Mouse (Mus musculus) heart, postnatal 0 days (tissue): ENCODE measurements around the gene Trmt13. TPM values are rescaled to one million over a fixed set of nuclear protein-coding genes. Genes with fewer than 3 reads are reported as not detected.

Experiments used
- ATAC-seq: fragments of 200-750 bp; cut with Nextera tagmentation; 2 replicates; pipeline ENCODE4 v1.8.0; 2017; ENCODE audit warnings: low read depth, moderate number of reproducible peaks, moderate library complexity; ENCODE audit not compliant: insufficient read depth
- DNase-seq: peaks from one replicate; pipeline ENCODE4 v3.0.0-alpha.2; 2016; ENCODE audit warnings: low spot score
- H3K27ac ChIP-seq: fragments of 300-500 bp; sonication (generic); 2 replicates; pipeline ENCODE4 v1.5.1; 2014; ENCODE audit warnings: low read depth, mild to moderate bottlenecking
- H3K27me3 ChIP-seq: fragments of 300-500 bp; sonication (generic); 2 replicates; pipeline ENCODE4 v1.6.1; 2014; ENCODE audit warnings: low read length, mixed read lengths; ENCODE audit not compliant: control insufficient read depth, insufficient read depth
- H3K36me3 ChIP-seq: fragments of 300-500 bp; sonication (generic); replicated peaks from 2 replicates; pipeline ENCODE4 v1.6.1; 2014; ENCODE audit warnings: low read length, mixed read lengths; ENCODE audit not compliant: control insufficient read depth, insufficient read depth
- H3K4me1 ChIP-seq: fragments of 300-500 bp; sonication (generic); 2 replicates; pipeline ENCODE4 v1.6.1; 2014; ENCODE audit warnings: antibody characterized with exemption; ENCODE audit not compliant: control insufficient read depth, insufficient read depth
- H3K4me2 ChIP-seq: fragments of 300-500 bp; sonication (generic); 2 replicates; pipeline ENCODE4 v1.6.1; 2014; ENCODE audit warnings: low read depth, mild to moderate bottlenecking, low read length, moderate library complexity
- H3K4me3 ChIP-seq: fragments of 300-500 bp; sonication (generic); 2 replicates; pipeline ENCODE4 v1.5.1; 2014; ENCODE audit warnings: low read depth, low read length
- H3K9ac ChIP-seq: fragments of 300-500 bp; sonication (generic); replicated peaks from 2 replicates; pipeline ENCODE4 v1.6.1; 2014; ENCODE audit warnings: low read depth, low read length, mixed read lengths
- H3K9me3 ChIP-seq: fragments of 300-500 bp; sonication (generic); replicated peaks from 2 replicates; pipeline ENCODE4 v1.6.1; 2016; ENCODE audit warnings: low read length; ENCODE audit not compliant: control insufficient read depth
- CTCF ChIP-seq: IDR thresholded peaks from 2 replicates; pipeline ENCODE4 v1.5.1; 2016; ENCODE audit warnings: antibody characterized with exemption, control low read depth, low read depth
- EP300 ChIP-seq: IDR thresholded peaks from 2 replicates; pipeline ENCODE4 v1.6.1; 2016; ENCODE audit warnings: antibody characterized with exemption, low read depth
- WGBS: fragments of 180-500 bp; shearing (Covaris S2); extraction: QIAGEN DNeasy Blood & Tissue Kit; methylation state at CpG from one replicate; pipeline ENCODE4 v1.1.7; 2014; 5-methylcytosine and 5-hydroxymethylcytosine counted together
- polyA plus RNA-seq: library from polyadenylated mRNA; unstranded; fragments of >200 nt; fragmentation: Nextera tagmentation; extraction: Ambion mirVana; gene quantifications from 2 replicates; pipeline ENCODE4 v1.2.1, GENCODE M21; 2015
- total RNA-seq: library from RNA; depleted of rRNA; stranded (reverse); fragments of >200 nt; gene quantifications from 2 replicates; pipeline ENCODE4 v1.2.3, GENCODE M21; 2014; ENCODE audit warnings: low replicate concordance

Gene Trmt13
- total and polyA plus RNA-seq, 2 experiments from 2014 or later = 11.0 to 13.3 TPM

- Histone ChIP-seq H3K4me3 (peak within 1 kb of the TSS; percentile 98), H3K9me3 (no peaks in the 10 kb centered on the region)
- WGBS = under 1% methylated on average over 65 of the region's 65 CpGs
These were observed 19.4 kb downstream of the Trmt13 start, which contains the start of gene Sass6 for GRCm38 (mm10) chr3:116594728-116595602. TSS of gene Sass6 (plus strand) at chr3:116594982.

GRCm38 (mm10) chr3:116594076-116594727 is 20.2 kb downstream of the Trmt13 start:
- no peaks in the 10 kb centered on the region for H3K27me3 ChIP-seq
- DNase-seq = peak; percentile 32
- H3K9ac ChIP-seq = peak overlapping the region; percentile 84
- H3K36me3 ChIP-seq = peaks cover 25% of the 10 kb centered on the region
- H3K4me1 ChIP-seq = peaks cover 7% of the 10 kb centered on the region
- H3K4me2 ChIP-seq = peak overlapping the region; percentile 88
- H3K4me3 ChIP-seq = peak overlapping the region; percentile 98
- ATAC-seq = peak; percentile 59
- peak overlapping the region; percentile 90 for H3K27ac ChIP-seq
- H3K9me3 ChIP-seq = no peaks in the 10 kb centered on the region
- WGBS = 1% methylated on average over 22 of the region's 22 CpGs
- TF ChIP-seq CTCF (no peak), EP300 (no peak)

More at GRCm38 (mm10) chr3:116594728-116595602, 19.4 kb downstream of the Trmt13 start, which contains the start of gene Sass6:
- H3K4me2 ChIP-seq = peak within 1 kb of the TSS; percentile 88
- H3K27me3 ChIP-seq = no peaks in the 10 kb centered on the region
- H3K9ac ChIP-seq = peak within 1 kb of the TSS; percentile 84
- H3K36me3 ChIP-seq = peaks cover 17% of the 10 kb centered on the region
- DNase-seq (peak; percentile 95), ATAC-seq (peak; percentile 97)
- TF ChIP-seq CTCF (no peak), EP300 (peak; percentile 86; the same call in 1 of the 2 replicates)
- H3K27ac ChIP-seq = peak within 1 kb of the TSS; percentile 90
- peaks cover 7% of the 10 kb centered on the region for H3K4me1 ChIP-seq

- no peaks in the 10 kb centered on the region for H3K9me3 ChIP-seq
- DNase-seq (no peak), ATAC-seq (no peak)
- H3K4me3 ChIP-seq = no peak overlapping the region
- peaks cover 75% of the 10 kb centered on the region for H3K36me3 ChIP-seq
- TF ChIP-seq EP300 (no peak), CTCF (no peak)
- no peak overlapping the region for H3K9ac ChIP-seq
- H3K27me3 ChIP-seq = no peaks in the 10 kb centered on the region
- no peaks in the 10 kb centered on the region for H3K4me1 ChIP-seq
- no peak overlapping the region for H3K27ac ChIP-seq
- H3K4me2 ChIP-seq = no peak overlapping the region
- WGBS = 78% methylated on average over 9 of the region's 9 CpGs
These were observed 32.2 kb downstream of the Trmt13 start for GRCm38 (mm10) chr3:116582201-116582600.

- peak; percentile 13 for DNase-seq
- Histone ChIP-seq H3K36me3 (peaks cover 39% of the 10 kb centered on the region), H3K4me3 (no peak overlapping the region), H3K9ac (no peak overlapping the region), H3K27me3 (no peaks in the 10 kb centered on the region), H3K27ac (no peak overlapping the region), H3K9me3 (no peaks in the 10 kb centered on the region), H3K4me2 (no peak overlapping the region), H3K4me1 (no peaks in the 10 kb centered on the region)
- no peak for ATAC-seq
- TF ChIP-seq CTCF (peak; percentile 53), EP300 (no peak)
- 50% methylated on average over 3 of the region's 3 CpGs for WGBS
These were observed 37.1 kb downstream of the Trmt13 start for GRCm38 (mm10) chr3:116577286-116577685.

- Histone ChIP-seq H3K4me1 (no peaks in the 10 kb centered on the region), H3K4me2 (no peak overlapping the region), H3K27ac (no peak overlapping the region), H3K27me3 (no peaks in the 10 kb centered on the region), H3K9me3 (peaks cover 6% of the 10 kb centered on the region; the same call in 1 of the 2 replicates), H3K4me3 (no peak overlapping the region), H3K36me3 (peaks cover 43% of the 10 kb centered on the region), H3K9ac (no peak overlapping the region)
- DNase-seq (no peak), ATAC-seq (no peak)
- TF ChIP-seq CTCF (no peak), EP300 (no peak)
- WGBS = 51% methylated on average over 2 of the region's 2 CpGs
These were observed 43.8 kb downstream of the Trmt13 start for GRCm38 (mm10) chr3:116570628-116571027.
